Mouse (Mus musculus): ENCODE results near the gene Arhgap27.

DNA sequence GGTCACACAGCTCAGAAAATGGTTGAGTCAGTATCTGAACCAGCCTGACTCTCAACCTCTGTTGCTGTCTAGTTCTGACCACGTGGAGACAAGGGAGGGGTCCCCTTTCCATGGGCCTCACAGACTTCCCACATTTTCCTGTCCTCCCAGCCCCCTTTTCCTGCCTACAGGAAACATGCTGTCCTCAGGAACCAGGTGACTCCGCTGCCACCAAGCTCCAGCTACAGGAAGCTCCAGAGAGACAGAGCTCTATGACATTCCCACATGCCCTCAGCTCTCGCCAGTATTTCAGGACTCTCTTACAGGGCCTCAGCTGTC lies 7.7 kb upstream of the Arhgap27 start:
- TF ChIP-seq HCFC1 (IDR thresholded peaks at IDR 0.05; ENCODE audit: low read depth, low read length) (no peak), GABPA (IDR thresholded peaks at IDR 0.05; ENCODE audit: low read depth, low read length) (no peak), CTCF (IDR thresholded peaks at IDR 0.05 in 2 of 3, conservative IDR thresholded peaks at IDR 0.05 in 1 of 3; ENCODE audit: control insufficient read depth in 1 of 3, insufficient read depth in 1 of 3, low read depth in 2 of 3, low read length in 3 of 3, poor library complexity in 1 of 3, severe bottlenecking in 1 of 3) (no peak), MAX (IDR thresholded peaks at IDR 0.05; ENCODE audit: low read length) (no peak), MEF2A (IDR thresholded peaks at IDR 0.05; ENCODE audit: extremely low read depth, insufficient replicate concordance, low read depth, low read length, poor library complexity, severe bottlenecking) (no peak), POLR2A (IDR thresholded peaks at IDR 0.05; ENCODE audit: control insufficient read depth in 1 of 2, insufficient read depth in 1 of 2, low read depth in 1 of 2, low read length in 2 of 2, poor library complexity in 1 of 2) (no peak), RAD21 (IDR thresholded peaks at IDR 0.05; ENCODE audit: low read depth, low read length) (no peak), CHD2 (IDR thresholded peaks at IDR 0.05; ENCODE audit: low read length) (no peak), TCF12 (IDR thresholded peaks at IDR 0.05; ENCODE audit: low read depth, low read length) (no peak), EP300 (IDR thresholded peaks at IDR 0.05; ENCODE audit: low read depth in 1 of 2, low read length in 2 of 2) (no peak), USF1 (IDR thresholded peaks at IDR 0.05; ENCODE audit: low read depth, low read length) (no peak), GATA1 (IDR thresholded peaks at IDR 0.05; ENCODE audit: low read depth, low read length) (no peak), ZNF384 (IDR thresholded peaks at IDR 0.05; ENCODE audit: low read depth, low read length) (no peak)

Measured in MEL (cell line).